Mouse (Mus musculus) heart, postnatal 0 days (tissue): ENCODE measurements around the gene Fam208a. TPM values are rescaled to one million over a fixed set of nuclear protein-coding genes. Genes with fewer than 3 reads are reported as not detected.

ENCODE experiments used
- ATAC-seq: fragments of 200-750 bp; cut with Nextera tagmentation; 2 replicates; pipeline ENCODE4 v1.8.0; 2017; ENCODE audit warnings: low read depth, moderate number of reproducible peaks, moderate library complexity; ENCODE audit not compliant: insufficient read depth
- DNase-seq: peaks from one replicate; pipeline ENCODE4 v3.0.0-alpha.2; 2016; ENCODE audit warnings: low spot score
- H3K27ac ChIP-seq: fragments of 300-500 bp; sonication (generic); 2 replicates; pipeline ENCODE4 v1.5.1; 2014; ENCODE audit warnings: low read depth, mild to moderate bottlenecking
- H3K27me3 ChIP-seq: fragments of 300-500 bp; sonication (generic); 2 replicates; pipeline ENCODE4 v1.6.1; 2014; ENCODE audit warnings: low read length, mixed read lengths; ENCODE audit not compliant: control insufficient read depth, insufficient read depth
- H3K36me3 ChIP-seq: fragments of 300-500 bp; sonication (generic); replicated peaks from 2 replicates; pipeline ENCODE4 v1.6.1; 2014; ENCODE audit warnings: low read length, mixed read lengths; ENCODE audit not compliant: control insufficient read depth, insufficient read depth
- H3K4me1 ChIP-seq: fragments of 300-500 bp; sonication (generic); 2 replicates; pipeline ENCODE4 v1.6.1; 2014; ENCODE audit warnings: antibody characterized with exemption; ENCODE audit not compliant: control insufficient read depth, insufficient read depth
- H3K4me2 ChIP-seq: fragments of 300-500 bp; sonication (generic); 2 replicates; pipeline ENCODE4 v1.6.1; 2014; ENCODE audit warnings: low read depth, mild to moderate bottlenecking, low read length, moderate library complexity
- H3K4me3 ChIP-seq: fragments of 300-500 bp; sonication (generic); 2 replicates; pipeline ENCODE4 v1.5.1; 2014; ENCODE audit warnings: low read depth, low read length
- H3K9ac ChIP-seq: fragments of 300-500 bp; sonication (generic); replicated peaks from 2 replicates; pipeline ENCODE4 v1.6.1; 2014; ENCODE audit warnings: low read depth, low read length, mixed read lengths
- H3K9me3 ChIP-seq: fragments of 300-500 bp; sonication (generic); replicated peaks from 2 replicates; pipeline ENCODE4 v1.6.1; 2016; ENCODE audit warnings: low read length; ENCODE audit not compliant: control insufficient read depth
- CTCF ChIP-seq: IDR thresholded peaks from 2 replicates; pipeline ENCODE4 v1.5.1; 2016; ENCODE audit warnings: antibody characterized with exemption, control low read depth, low read depth
- EP300 ChIP-seq: IDR thresholded peaks from 2 replicates; pipeline ENCODE4 v1.6.1; 2016; ENCODE audit warnings: antibody characterized with exemption, low read depth
- WGBS: fragments of 180-500 bp; shearing (Covaris S2); extraction: QIAGEN DNeasy Blood & Tissue Kit; methylation state at CpG from one replicate; pipeline ENCODE4 v1.1.7; 2014; 5-methylcytosine and 5-hydroxymethylcytosine counted together
- polyA plus RNA-seq: library from polyadenylated mRNA; unstranded; fragments of >200 nt; fragmentation: Nextera tagmentation; extraction: Ambion mirVana; gene quantifications from 2 replicates; pipeline ENCODE4 v1.2.1, GENCODE M21; 2015
- total RNA-seq: library from RNA; depleted of rRNA; stranded (reverse); fragments of >200 nt; gene quantifications from 2 replicates; pipeline ENCODE4 v1.2.3, GENCODE M21; 2014; ENCODE audit warnings: low replicate concordance; rRNA removed

The Fam208a gene
- total RNA-seq (13.6 and 31.4 TPM in 2 replicates), polyA plus RNA-seq (5.5 and 5.6 TPM in 2 replicates)

DNA sequence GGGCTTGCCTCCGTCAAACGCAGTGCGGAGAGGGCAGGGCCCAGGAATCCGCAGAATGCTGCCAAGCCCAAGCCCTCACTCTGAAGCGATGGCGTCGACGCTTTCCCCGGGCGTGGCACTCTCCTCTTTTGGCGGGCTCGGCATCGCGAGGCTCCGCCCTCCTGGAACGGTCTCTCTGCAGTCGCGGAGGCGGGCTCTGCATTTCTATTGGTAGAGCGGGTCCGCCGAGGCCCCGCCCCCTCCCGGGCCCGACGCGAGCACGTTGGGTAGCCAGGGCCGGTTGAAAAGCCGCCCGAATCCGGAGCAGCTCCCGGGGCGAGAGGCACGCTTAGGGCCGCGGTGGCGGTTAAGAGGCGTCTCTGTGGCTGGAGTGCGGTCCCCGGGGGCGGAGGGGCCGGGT is at the start of gene Fam208a:
TSS of gene Fam208a (plus strand) at position 262 of the 400 bp plus-strand sequence.
- peak within 1 kb of the TSS; percentile 80 for H3K4me2 ChIP-seq
- H3K36me3 ChIP-seq, result peaks cover 4% of the 10 kb centered on the region
- WGBS, result 2% methylated on average over 42 of the region's 43 CpGs
- H3K27me3 ChIP-seq, result no peaks in the 10 kb centered on the region
- peak within 1 kb of the TSS; percentile 63 for H3K4me3 ChIP-seq
- ATAC-seq (peak; percentile 94), DNase-seq (peak; percentile 91)
- H3K4me1 ChIP-seq, result peaks cover 5% of the 10 kb centered on the region; the same call in 1 of the 2 replicates
- H3K9me3 ChIP-seq, result peaks cover 8% of the 10 kb centered on the region
- TF ChIP-seq EP300 (no peak), CTCF (no peak)
- peak within 1 kb of the TSS; percentile 85 for H3K9ac ChIP-seq
- peak within 1 kb of the TSS; percentile 99 for H3K27ac ChIP-seq

DNA sequence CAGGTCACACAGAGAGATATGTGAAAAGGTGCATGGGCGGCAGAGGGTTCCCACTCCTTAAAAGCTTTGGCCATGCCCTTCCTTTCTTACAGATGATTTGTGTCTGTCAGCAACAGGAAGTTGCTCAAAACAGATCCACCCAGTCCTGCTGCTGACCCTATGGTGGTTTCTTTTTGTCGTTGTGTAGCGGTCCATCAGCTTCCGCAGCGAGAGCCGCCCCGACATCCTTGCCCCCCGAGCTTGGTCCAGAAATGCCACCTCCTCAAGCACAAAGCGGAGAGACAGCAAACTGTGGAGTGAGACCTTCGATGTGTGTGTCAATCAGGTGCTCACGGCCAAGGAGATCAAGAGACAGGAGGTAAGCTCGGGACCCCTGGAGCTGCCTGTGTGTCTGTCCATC is 49.2 kb upstream of the Fam208a start:
- DNase-seq (no peak), ATAC-seq (no peak)
- no peak overlapping the region for H3K4me3 ChIP-seq
- no peaks in the 10 kb centered on the region for H3K4me1 ChIP-seq
- no peak for TF ChIP-seq EP300
- no peak for TF ChIP-seq CTCF
- H3K27me3 ChIP-seq, result no peaks in the 10 kb centered on the region
- WGBS, result 80% methylated on average over 12 of the region's 12 CpGs
- no peak overlapping the region for H3K4me2 ChIP-seq
- H3K27ac ChIP-seq, result no peak overlapping the region
- no peak overlapping the region for H3K9ac ChIP-seq
- H3K9me3 ChIP-seq, result no peaks in the 10 kb centered on the region
- H3K36me3 ChIP-seq, result 0 out of 2 replicates have a peak, but pooled peaks cover 8% of the 10 kb centered on the region

DNA sequence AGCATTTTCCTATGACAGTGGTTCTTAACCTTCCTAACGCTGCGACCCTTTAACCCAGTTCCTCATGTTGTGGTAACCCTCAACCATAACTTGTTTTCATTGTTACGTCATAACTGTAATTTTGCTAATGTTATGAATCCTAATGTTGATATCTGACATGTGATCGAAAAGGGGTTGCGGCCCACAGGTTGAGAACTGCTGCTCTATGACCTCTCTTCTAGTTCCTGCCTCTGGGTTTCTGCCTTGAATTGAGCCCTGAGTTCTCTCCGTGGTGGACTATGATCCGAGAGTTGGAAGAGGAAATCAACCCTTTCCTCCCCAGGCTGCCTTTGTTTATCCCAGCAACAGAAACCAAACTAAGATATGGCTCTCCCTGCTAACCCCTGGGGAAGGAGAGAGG is 47.2 kb upstream of the Fam208a start:
- no peak for ATAC-seq
- H3K4me2 ChIP-seq, result no peak overlapping the region
- no peak overlapping the region for H3K4me3 ChIP-seq
- H3K9me3 ChIP-seq, result no peaks in the 10 kb centered on the region
- H3K4me1 ChIP-seq, result no peaks in the 10 kb centered on the region
- H3K27me3 ChIP-seq, result no peaks in the 10 kb centered on the region
- WGBS, result 75% methylated on average over 7 of the region's 7 CpGs
- H3K36me3 ChIP-seq, result peaks cover 11% of the 10 kb centered on the region; the same call in 1 of the 2 replicates
- H3K27ac ChIP-seq, result no peak overlapping the region
- no peak overlapping the region for H3K9ac ChIP-seq
- no peak for DNase-seq
- TF ChIP-seq EP300, result no peak
- TF ChIP-seq CTCF, result no peak

DNA sequence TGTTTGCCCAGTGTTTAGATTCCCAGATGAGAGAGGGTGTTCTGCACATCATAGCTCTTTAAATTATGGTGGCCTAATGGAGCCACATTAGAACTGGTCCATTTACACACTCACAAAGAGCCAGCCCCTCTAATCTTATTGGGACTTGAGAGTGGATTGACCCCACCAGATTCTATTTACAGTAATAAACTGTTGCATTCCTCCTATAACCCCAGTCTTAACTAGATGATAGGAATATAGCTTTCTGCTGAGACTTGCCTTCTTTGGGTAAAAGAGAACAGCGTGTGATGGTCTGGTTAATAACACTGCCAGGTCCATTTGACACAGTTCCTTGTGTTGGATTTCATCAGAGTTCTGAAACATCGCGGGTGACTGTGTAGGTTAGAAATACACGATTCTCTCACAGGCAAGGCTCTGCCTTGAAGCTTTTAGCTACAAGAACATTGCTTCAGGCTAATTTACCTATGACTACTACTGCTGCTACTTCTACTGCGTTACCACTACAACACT is 45.3 kb upstream of the Fam208a start:
- no peak overlapping the region for H3K4me3 ChIP-seq
- TF ChIP-seq CTCF, result no peak
- TF ChIP-seq EP300, result no peak
- no peaks in the 10 kb centered on the region for H3K27me3 ChIP-seq
- H3K27ac ChIP-seq, result no peak overlapping the region
- ATAC-seq, result no peak
- no peak for DNase-seq
- H3K9ac ChIP-seq, result no peak overlapping the region
- H3K9me3 ChIP-seq, result no peaks in the 10 kb centered on the region
- peaks cover 15% of the 10 kb centered on the region; the same call in 1 of the 2 replicates for H3K36me3 ChIP-seq
- WGBS, result 84% methylated on average over 5 of the region's 5 CpGs
- no peak overlapping the region for H3K4me2 ChIP-seq
- H3K4me1 ChIP-seq, result no peaks in the 10 kb centered on the region

DNA sequence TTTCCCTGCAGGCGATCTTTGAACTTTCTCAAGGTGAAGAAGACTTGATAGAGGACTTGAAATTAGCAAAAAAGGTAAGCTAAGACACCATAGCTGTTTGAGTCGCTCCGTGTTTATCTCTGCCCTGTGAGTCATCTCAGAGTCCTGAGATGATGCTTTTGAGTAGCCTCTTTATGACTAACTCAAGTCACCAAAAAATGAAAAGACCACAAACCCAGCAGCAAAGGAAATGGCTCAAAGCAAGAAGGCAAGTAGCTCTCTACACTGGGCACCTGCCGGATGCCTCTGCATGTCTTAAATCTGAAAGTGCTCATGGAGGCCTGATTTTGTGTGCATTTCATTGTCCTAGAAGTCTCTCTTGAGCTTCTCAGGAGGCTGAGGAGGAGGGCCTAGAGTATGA is 44.5 kb upstream of the Fam208a start:
- Histone ChIP-seq H3K9me3 (no peaks in the 10 kb centered on the region), H3K4me3 (no peak overlapping the region), H3K27me3 (no peaks in the 10 kb centered on the region), H3K36me3 (peaks cover 15% of the 10 kb centered on the region; the same call in 1 of the 2 replicates), H3K4me2 (no peak overlapping the region), H3K27ac (no peak overlapping the region), H3K4me1 (no peaks in the 10 kb centered on the region), H3K9ac (no peak overlapping the region)
- no peak for ATAC-seq
- TF ChIP-seq EP300 (no peak), CTCF (no peak)
- 86% methylated on average over 4 of the region's 4 CpGs for WGBS
- no peak for DNase-seq

DNA sequence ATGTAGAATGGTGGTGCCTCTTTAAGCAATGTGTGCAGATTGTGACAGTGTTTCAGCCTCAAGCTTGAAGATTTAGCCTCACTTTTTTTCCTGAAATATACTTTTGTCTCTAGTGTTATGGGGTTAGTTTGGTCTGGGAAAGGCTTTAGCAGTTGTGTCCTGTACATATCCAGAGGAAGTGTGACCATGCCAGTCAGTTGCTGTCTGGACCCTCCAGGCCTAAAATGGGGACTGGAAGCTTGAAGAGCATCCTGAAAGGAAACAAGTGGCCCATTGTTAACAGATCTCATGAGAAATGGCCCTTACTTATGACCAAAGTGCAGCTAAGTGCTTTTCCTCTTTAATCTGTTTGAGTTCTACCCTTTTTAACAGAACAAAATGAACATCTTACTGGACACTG is 40.0 kb upstream of the Fam208a start:
- TF ChIP-seq EP300, result no peak
- TF ChIP-seq CTCF, result no peak
- peak overlapping the region; percentile 59 for H3K27ac ChIP-seq

More for the DNA sequence above, 40.0 kb upstream of the Fam208a start:
- Histone ChIP-seq H3K4me1 (no peaks in the 10 kb centered on the region), H3K9me3 (no peaks in the 10 kb centered on the region), H3K4me2 (no peak overlapping the region), H3K27me3 (no peaks in the 10 kb centered on the region), H3K4me3 (no peak overlapping the region), H3K36me3 (peaks cover 14% of the 10 kb centered on the region; the same call in 1 of the 2 replicates), H3K9ac (no peak overlapping the region)
- DNase-seq, result no peak
- no peak for ATAC-seq
